Mouse (Mus musculus): ENCODE results near the gene Ccnf.

The Ccnf gene

DNA sequence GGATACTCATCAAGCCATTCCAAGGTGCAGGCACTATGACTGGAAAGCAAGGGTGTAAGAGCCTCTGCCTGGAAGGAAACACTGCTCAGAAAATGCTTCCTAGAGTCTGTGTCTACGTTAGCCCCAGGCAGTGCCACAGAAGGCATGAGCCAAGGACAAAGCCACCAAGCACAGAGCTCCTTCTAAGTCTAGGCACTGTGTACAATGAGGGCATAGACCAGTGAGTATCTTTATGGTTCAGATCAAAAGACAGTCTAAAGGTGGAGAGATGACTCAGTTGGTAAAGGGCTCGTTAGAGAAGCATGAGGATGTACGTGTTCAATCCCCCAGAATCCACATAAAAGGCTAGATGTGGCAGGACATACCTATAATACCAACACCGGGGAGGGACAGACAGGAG, 50.2 kb downstream of the Ccnf start:
- no peak for DNase-seq (ENCODE audit: low spot score)

DNA sequence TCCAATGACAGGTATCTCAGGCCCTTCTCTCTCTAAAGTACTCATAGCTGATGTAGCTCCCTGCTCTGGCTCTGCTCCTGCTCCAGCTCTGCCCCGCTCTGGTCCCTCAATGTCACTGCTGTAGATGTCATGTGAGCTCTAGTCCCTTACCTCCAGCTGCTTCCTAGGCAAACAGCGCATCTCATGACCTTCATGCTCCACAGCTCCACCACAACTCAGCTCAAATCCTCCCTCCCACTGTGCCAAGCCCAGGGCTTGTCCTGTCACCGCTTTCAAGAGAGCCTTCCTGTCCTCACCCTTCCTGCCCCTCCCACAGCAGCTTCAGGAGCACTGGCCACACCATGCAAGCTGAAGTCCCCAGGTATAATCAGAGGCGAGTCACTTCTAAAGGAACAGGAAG, 51.5 kb downstream of the Ccnf start:
- DNase-seq (ENCODE audit: low spot score), result no peak

DNA sequence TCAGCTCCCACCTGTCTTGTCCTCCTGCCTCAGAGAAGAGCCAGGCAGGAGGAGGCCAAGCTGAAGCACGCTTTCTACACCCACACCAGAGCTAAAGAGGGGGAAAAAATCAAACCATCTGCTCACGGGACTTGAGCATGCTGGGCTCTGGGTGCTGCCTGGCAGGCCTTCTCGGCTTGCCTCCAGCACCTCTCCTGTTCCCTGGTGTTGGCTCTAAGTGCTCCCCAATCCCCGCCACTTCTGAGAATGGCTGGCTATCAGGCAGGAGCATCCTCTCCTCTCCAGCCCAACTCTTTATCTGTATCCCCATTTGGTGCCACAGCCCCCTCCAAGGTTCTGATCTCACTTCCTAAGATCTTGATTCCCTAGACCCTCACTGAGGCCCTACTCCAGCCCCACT, 52.0 kb downstream of the Ccnf start:
- no peak for DNase-seq (ENCODE audit: low spot score)

DNA sequence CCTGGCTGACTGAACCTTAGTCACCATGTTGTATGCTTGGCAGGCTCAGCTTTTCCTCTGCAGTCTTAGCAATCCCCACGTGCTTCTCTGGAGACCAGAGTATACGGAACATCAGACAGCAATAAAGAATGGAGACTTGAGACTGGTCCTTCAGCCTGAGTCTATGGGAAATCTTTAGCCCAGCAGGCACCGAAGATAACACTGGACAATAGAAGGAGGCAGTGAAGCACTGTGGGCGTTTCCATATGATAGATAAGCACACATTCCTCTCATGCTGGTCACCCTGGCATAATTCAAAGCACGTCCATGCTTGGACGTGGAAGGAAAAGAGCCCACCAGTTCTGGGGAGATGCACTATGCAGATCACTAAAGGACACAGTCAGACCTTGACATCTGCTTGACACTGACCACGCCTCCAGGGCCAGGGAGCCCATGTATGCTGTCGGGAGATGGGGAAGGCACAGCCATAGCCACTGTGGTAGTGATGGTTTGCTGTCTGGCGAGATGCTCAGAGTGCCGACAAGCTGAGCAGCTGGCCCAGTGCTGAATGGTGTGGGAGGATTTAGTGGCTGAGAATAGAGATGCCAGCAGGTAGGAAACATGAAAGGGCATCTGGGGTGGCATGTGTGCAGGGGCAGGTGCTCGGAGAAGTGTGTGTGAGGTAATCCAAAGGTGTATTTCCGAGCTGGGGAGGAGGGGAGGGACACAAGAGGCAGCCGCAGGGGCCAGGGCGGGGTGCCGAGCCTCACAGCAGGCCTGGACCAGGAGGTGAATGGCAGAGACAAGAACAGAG, 54.1 kb downstream of the Ccnf start:
- no peak for DNase-seq (ENCODE audit: low spot score)

DNA sequence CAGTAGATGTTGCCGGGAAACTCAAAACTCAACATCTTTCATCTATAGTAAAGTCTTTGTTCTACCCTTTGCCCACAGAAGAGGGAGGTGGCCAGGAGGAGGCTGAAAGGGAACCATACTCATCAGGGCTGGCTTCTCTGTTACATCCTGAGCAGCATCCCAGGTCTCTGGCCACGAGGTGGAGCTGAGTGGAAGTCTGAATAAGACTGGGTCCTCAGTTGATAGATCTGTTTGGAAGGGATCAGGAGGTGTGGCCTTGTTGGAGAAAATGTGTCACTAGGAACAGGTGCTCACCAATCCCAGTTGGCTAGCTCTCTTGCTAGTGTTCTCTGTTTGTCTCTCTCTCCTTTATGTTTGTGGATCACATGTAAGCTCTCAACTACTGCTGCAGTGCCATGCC, 55.9 kb downstream of the Ccnf start:
- no peak for DNase-seq (ENCODE audit: low spot score)

DNA sequence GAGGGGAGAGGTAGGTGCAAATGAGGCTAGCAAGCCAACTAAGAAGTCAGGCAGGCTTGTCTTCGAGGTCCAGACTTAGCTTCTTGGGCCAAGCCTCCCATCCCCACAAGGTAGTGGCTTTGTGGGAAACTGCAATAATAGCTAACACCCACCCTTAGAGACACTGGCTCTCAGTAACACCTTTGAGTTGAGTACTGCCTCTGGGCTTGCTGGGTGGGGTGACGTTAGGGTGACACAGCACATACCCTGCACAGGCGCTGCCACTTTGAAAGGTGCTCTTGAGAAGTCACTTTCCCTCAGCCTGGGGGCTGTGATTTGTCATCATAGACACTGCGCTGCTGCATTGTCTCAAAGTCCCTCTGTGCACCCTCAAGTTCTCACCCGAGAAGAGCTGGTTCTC, 57.5 kb downstream of the Ccnf start:
- DNase-seq (ENCODE audit: low spot score), result no peak

DNA sequence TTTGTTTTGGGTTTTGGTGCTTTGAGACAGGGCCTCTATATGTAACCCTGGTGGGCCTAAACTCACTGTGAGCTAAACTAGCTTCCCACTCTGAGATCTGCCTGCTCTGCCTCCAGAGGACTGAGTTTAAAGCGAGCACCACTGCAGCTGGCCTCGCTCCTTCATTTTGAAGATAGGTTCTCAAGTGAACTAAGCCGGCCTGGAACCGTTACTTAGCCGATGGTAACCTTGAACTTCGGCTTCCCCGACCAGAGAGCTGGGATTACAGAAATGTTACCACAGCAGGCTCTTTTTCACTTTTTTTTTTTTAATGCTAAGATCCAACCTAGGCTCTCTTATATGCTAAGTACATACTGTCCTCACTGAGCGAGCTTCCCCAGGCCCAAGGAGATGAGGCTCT, 58.0 kb downstream of the Ccnf start:
- no peak for DNase-seq (ENCODE audit: low spot score)

DNA sequence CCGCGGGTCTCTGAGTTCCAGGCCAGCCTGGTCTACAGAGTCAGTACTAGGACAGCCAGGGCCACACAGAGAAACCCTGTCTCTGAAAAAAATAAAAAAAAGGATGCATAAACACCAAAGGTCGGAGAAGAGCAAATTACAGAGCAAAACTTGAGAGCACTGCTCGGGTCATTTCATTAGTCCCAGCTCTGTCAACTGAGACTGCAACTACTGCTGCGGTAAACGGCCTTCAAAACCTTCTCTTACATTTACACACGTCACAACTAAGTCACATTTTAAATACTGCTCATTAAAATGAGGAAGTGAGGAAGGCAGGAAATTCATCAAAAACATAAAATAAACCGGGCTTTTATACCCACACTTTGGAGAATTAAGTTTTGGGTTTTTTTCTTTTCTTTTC, 58.4 kb downstream of the Ccnf start:
- no peak for DNase-seq (ENCODE audit: low spot score)

DNA sequence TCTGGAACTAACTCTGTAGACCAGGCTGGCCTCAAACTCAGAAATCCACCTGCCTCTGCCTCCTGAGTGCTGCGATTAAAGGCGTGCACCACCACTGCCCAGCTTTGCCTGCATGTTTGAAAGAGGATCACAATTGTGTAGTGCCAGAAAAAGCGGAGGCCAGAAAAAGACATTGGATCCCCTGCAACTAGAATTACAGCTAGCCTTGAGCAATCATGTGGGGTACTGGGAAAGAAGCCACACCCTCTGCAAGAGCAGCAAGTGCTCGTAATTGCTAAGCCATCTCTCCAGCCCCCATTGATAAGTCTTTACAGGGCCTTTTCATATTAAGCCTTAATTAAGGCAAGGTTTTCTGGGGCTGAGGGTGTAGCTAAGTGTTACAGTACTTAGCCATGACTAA, 59.8 kb downstream of the Ccnf start:
- DNase-seq (ENCODE audit: low spot score), result no peak

DNA sequence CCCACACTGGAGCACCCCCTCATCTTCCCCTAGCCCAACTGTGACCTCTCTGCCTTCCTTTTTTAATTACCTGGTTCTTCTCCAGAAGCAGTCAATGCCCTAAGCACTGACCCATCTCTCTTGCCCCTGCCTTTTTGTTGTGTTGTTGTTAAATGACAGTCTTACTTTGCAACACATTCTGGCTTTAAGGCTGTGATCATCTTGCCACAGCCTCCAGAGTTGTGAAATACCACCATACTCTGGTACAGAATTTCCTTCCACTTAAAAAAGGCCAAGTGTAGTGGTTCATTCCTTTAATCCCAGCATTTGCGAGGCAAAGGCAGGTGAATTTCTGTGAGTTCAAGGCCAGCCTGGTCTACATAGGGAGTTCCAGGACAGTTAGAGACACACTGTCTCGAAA, 60.4 kb downstream of the Ccnf start:
- no peak for DNase-seq (ENCODE audit: low spot score)

DNA sequence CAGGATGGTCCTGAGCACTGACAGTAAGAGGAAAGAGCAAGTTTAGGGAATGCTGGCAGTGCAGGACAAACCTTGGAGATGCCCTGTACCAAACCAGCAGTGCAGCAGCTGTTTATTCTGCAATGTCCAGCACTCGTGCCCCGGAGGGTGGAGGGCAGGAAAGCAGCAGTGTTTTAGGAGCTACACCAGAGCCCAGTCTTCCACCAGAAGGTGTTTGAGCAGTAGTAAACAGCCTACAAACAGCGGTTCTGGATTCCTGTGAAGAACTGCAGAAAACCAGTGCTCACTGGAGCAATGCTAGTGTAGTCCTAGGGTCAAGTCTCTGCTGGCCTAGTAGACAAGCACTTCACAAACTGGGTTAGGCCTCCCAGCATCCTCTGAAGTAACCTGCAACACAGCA, 77.0 kb downstream of the Ccnf start:
- DNase-seq (ENCODE audit: low spot score), result no peak

DNA sequence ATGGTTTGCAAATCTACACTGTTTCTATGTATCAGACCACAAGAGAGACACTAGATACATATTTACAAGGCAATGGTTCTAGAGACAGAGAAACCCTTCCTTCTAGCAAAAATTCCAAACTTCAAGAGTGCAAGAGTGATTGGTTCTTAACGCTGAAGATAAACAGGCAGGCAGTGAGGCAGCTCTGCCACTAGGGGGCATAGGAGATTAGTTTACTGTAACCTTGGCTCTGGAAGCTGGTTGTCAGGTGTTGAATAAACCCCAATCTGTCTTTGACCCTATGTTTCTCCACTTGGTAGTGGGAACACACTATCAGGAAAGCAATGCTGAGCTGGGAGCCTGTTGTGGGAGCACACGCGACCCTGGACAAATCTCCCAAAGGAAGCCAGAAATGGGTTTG, 77.9 kb downstream of the Ccnf start:
- DNase-seq (ENCODE audit: low spot score), result peak; percentile 79

All from layer of hippocampus, adult 9-10 months (tissue).